Mouse (Mus musculus): Measurements from ENCODE around the gene Adamts17.

Adamts17 gene

GRCm38 (mm10) chr7:66839463-66840007, at the start of gene Adamts17:
Adamts17 (plus strand) TSS chr7:66839735.
- DNase-seq, result peak; percentile 96

GRCm38 (mm10) chr7:66789860-66790748, 49.4 kb upstream of the Adamts17 start:
- DNase-seq, result peak; percentile 53

- no peak for DNase-seq
Observed at GRCm38 (mm10) chr7:66791022-66791421, 48.5 kb upstream of the Adamts17 start.

DNA sequence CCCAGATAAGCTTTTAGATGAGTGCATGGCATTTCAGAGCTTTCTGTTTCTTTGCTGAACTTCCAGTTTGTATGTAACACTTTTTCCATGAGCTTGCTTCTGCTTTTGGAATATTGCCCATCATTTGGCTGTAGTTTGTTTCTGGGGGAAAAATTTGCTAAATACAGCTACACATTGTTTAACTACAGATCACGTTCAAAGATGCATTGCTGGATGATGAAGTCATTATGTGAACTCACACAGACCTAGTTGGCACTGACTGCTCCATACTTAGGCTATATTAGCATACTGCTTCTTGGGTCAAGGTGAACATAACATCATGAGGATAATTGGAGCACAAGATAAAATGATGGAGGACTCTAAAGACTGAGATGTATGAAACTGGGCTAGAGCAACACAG, 42.6 kb upstream of the Adamts17 start:
- DNase-seq, result no peak

GRCm38 (mm10) chr7:66797345-66797744, 42.2 kb upstream of the Adamts17 start:
- no peak for DNase-seq

DNA sequence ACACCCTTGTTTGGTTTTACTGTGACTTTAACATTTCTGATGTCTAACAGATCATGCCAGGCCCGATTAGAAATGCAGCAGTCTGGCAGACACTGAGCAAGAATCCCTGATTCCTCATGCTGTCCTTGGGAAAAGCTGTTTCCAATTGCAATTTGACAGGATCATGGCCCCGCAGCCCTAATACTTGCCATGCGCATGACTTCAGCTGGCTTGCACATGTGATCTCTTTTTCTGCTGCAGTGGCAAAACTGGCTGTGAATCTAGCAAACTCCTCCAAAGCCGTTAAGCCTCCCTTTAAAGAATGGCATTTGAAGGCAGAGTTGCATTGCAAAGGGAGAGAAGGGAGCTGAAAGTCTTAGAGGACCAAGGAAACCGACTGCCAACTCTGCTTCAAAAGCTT, 40.7 kb upstream of the Adamts17 start:
- peak; percentile 13 for DNase-seq

GRCm38 (mm10) chr7:66800784-66801183, 38.8 kb upstream of the Adamts17 start:
- no peak for DNase-seq

DNA sequence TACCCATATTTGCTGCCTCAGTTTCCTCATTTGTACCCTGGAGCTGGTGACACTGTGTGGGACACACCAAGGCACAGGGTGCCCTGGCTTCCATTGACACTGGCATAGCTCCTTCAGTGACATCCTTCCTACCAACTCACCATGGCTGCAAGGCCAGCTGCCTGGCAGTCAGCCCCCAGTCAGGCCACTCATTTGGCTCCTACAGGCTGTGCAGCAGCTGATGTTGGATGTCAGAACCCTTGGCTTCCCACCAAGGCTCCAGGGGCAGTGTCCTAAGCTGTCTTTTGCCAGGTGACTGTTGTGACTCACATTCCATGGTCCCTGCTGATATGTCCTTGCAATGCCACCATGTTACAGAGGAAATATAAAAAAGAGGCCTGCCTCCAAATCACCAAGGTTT, 37.8 kb upstream of the Adamts17 start:
- no peak for DNase-seq

- no peak for DNase-seq
Observed at GRCm38 (mm10) chr7:66803798-66804197, 35.7 kb upstream of the Adamts17 start.

- no peak for DNase-seq
Observed at GRCm38 (mm10) chr7:66806801-66807200, 32.7 kb upstream of the Adamts17 start.

- no peak for DNase-seq
Observed at GRCm38 (mm10) chr7:66810436-66810835, 29.1 kb upstream of the Adamts17 start.

DNA sequence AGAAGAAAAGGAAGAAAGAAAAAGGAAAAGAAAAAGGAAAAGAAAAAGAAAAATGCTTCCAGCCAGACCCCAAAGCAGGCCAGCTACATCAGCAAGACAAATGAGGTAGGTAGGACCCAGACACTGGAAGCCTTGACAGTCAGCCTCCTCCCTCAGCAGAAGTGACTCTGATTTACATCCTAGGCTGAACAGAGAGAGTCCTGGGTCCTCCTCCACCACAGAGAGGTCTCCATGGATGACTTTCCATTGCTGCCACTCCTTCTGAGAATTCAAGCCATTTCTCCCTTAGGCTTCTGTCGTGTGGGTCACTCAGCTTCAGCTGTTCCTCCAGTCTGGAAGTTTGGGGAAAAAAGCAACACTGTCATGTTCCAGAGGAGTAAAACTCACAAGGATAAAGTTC, 28.2 kb upstream of the Adamts17 start:
- DNase-seq, result no peak

DNA sequence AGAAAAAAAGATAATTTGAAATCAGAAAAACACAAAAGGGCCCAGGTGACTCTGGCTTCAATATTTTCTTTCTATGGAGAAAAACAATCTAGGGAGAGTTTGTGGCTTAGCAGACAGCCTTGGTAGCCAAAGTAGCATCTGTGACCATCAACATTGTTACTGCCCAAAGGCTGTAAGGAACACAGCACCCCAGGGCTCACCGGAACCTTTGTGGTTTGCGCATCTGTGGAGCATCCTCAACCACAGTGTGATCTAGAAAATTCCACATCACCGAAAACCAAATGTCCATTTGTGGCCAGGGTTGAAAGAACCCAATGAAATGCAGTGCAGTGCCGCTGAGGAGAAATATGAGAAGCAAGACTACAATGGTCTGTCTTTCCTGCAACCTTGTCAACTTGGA, 27.2 kb upstream of the Adamts17 start:
- DNase-seq, result no peak

DNA sequence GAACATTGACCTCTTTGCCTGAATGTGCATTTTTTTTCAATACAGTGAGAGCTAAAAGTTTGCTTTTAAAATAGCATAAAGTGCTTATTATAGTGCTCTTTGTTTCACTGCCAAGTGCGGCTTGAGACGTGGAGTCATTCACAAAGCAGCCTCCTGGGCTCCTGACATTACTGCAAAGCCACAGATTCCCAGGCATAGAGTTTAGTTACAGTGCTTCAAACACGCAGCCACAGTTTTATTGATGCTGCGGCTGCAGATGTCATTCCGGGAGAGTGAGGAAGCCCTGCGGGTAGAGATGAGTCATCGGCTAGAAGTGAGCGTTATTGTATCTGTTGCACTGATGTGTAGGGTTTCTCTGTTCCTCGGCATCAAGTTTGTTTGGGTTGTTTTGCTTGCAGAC, 26.8 kb upstream of the Adamts17 start:
- no peak for DNase-seq

GRCm38 (mm10) chr7:66813172-66813571, 26.4 kb upstream of the Adamts17 start:
- DNase-seq, result no peak

- DNase-seq, result no peak
Observed at GRCm38 (mm10) chr7:66815526-66815925, 24.0 kb upstream of the Adamts17 start.

- DNase-seq, result peak; percentile 32
Observed at GRCm38 (mm10) chr7:66820034-66820433, 19.5 kb upstream of the Adamts17 start.

DNA sequence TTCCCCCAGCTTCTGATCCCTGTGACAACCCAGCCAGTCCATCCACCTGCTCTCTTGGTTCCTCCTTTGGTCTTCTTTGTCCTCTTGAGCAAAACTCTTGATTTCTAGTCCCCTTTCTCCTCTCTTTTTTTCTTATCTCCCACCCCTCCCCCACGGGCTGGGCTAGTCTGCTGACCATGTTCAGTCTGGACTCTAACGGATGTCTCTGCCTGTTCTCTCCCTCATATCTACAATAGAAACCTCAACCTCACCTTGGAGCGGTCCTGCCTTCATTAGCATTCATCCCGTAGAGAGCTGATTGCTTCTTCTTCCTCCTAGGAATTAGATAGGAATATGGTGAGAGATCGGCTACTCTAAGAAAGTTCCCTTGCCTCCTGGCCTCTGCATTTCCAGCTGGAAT, 8.7 kb upstream of the Adamts17 start:
- no peak for DNase-seq

DNA sequence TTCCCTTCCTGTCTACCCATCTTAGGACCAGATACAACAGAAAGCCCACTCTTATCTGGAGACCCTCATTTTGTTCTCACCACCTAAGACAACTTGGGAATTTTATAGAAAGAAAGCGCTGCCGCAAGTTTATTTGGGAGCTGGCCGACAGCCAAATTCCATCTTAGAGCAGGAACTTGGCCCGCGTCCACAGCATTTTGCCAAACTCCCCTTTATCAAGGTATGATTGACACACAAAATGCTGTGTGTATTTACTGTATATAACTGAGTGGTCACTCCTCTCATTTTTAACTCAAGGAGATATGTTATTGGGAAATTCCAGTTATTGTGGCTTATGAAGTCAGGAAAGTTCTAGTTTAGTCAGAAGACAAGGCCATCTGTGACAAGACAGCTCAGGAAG, 8.2 kb upstream of the Adamts17 start:
- DNase-seq, result no peak

- peak; percentile 13 for DNase-seq
Observed at GRCm38 (mm10) chr7:66840008-66840719, 629 bp downstream of the Adamts17 start.

GRCm38 (mm10) chr7:66841165-66841564, 1.6 kb downstream of the Adamts17 start:
- DNase-seq, result no peak

DNA sequence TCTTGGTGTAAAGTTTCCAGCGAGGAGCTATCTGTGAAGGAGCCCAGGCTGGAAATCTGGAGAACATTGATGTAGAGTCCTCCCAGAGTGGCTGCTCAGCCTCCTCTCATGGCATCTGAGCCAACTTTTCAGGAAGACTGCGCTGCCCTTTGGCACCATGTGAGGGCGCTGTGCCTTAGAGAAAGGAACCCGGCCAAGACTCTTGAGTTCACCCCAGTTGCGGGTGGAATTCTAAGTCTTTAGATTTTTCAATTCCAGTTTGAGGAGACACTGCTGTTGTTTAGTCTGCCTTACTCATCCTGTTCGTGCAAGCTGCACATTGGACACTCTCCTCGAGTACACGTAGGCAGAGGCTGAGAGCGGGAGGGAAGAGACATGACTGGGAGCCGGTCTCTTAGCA, 2.5 kb downstream of the Adamts17 start:
- DNase-seq, result peak; percentile 64

DNA sequence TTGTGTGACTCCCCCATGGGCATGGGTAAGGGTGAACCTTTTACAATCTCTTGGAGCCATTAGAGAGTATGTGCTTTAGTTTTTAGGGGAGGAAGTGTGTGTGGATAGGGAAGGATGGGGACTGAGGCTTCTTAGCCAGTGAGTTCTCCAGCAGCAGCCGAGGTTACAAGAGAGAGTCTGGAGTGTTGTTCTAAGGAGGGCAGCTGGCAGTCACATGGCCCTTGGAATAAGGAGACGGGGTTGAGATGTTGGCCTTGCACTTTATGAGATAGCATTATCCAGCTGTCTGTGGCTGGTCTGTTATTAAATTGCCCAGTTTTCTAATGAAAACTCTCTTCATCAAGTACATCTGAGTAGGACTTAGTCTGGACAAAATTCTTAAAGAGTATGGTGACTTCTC, 4.3 kb downstream of the Adamts17 start:
- DNase-seq, result no peak

DNA sequence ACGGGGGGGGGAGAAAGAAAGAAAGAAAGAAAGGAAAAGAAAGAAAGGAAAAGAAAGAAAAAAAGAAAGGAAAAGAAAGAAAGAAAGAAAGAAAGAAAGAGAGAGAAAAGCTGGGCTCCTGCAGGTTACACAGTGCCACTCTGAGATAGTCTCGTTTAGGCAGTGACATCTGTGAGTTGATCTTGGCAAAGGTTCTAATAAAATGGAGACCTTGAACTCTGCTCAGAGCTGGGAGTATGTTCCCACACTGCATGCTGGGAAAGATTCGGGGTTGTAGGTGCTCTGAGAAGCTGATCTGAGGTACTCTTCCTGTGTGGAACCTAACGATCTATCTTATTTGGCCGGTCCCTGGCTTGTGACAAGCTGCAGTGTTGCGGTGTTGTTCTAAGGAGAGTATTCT, 7.0 kb downstream of the Adamts17 start:
- no peak for DNase-seq

Measured in kidney, adult 9 months (tissue).